Mouse (Mus musculus): ENCODE results near the gene Pnmt.
A peak's percentile ranks its signal among the peaks of the same experiment; 100 is the strongest.
"Not testable (repeated sequence)": the region's sequence is repeated elsewhere in the genome, so short reads cannot be mapped to it uniquely, and the experiment has no call there.

Pnmt gene

GRCm38 (mm10) chr11:98358161-98359083 lies 27.8 kb upstream of the Pnmt start, which contains the start of gene Stard3:
Stard3 (plus strand) TSS chr11:98358368.
- peak; percentile 91 for DNase-seq

DNA sequence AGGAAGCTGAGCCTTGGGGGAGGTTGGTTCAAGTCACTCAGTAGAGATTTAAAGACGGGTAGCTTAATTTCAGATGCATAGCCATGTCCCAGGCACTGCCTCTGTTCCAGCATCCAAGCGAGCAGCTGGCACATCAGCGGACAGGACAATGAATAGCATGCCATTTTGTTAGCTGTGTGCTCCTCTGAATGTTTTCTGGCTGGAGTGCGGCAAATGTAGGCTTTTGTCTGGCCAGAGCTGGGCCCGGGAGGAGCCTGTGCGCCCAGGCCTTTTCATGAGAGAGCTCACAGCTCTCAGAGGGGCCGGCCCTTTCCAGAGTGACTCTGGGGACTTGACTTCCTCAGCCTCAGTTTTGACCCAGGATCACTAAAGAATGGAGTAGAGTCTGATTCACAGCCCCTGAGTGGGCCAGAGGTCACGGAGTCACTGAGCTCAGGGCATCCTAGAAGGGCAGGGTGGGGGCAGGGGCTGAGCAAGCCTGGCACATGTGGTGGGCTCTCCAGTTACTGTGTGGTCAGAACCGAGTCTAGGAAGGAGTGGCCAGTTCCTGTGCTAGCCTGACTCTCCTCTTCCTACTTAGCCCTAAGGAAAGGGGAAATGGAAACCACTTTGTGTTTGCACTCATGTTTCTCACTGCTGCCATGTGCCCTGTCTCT lies 25.3 kb upstream of the Pnmt start:
- DNase-seq, result peak; percentile 72

- DNase-seq, result no peak
These were observed 22.4 kb upstream of the Pnmt start for GRCm38 (mm10) chr11:98363817-98364216.

DNA sequence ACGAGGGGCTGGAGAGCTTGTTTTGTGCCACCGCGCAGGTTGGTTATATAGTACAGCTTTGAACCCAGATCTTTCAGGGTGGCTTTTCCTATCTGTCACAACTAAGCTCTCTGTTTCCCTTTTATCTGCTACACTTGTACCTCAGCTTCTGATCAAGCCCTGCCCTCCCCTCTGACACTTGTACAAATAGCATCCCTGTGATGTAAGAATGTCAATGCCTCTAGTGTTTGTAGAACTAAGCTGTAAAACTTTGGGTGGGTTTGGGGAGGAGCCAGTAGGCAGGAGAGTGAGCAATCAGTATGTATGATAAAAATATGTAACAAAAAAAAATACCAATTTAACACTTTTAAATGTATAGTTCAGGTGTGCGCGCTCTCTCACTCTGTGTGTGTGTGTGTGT lies 21.8 kb upstream of the Pnmt start:
- DNase-seq, result no peak

GRCm38 (mm10) chr11:98366290-98366689 lies 20.0 kb upstream of the Pnmt start:
- no peak for DNase-seq

DNA sequence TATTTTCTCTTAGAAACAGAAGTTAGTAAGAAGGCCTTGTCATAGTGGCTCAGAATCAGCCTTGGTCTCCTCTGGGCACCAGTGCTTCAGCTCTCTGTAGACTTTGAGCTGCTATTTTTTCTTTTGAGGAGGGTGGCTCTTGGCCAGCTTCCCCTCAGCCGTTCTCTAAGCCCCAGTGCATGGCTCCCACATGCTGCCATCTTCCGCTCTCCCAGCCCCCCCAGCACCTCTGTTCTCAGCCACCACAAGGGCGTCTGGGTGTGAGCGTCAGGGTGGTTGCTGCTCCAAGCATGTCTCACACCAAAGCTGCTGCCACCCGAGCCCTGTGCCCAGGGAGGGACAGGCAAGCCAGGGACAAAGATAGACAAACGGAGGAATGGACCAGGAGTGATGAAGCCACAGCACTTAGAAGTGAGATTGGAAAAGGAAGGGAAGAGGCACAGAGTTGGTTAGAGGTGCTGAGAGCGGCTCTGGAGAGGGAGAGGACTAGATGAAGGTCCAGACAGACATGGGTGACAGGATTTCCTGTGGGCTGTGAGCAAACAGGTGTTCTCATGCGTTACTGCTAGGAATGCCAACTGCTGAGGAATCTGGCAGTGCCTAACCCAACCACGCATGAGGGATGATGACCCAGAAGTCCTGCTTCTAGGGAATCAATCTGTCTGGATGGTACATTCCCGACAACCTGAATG lies 18.9 kb upstream of the Pnmt start:
- DNase-seq, result peak; percentile 82

DNA sequence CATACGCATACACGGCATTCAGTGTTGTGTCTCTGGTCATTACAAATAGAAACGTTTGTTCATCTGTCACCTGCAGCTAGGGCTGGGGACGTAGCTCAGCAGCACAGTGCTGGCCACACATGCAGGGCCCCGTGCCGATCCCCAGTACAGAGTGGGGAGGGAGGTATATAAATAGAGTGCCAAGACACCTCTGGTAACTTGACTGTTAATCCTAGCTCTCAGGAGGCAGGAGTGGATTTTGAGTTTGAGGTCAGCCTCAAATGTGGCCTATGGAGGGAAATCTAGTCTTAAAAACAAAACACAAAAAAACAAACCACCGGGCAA lies 18.4 kb upstream of the Pnmt start:
- DNase-seq, result no peak

- peak; percentile 71 for DNase-seq
These were observed 16.9 kb upstream of the Pnmt start for GRCm38 (mm10) chr11:98369337-98369736.

GRCm38 (mm10) chr11:98370588-98370987 lies 15.7 kb upstream of the Pnmt start:
- no peak for DNase-seq

GRCm38 (mm10) chr11:98371556-98372240 lies 14.6 kb upstream of the Pnmt start:
- DNase-seq, result no peak

DNA sequence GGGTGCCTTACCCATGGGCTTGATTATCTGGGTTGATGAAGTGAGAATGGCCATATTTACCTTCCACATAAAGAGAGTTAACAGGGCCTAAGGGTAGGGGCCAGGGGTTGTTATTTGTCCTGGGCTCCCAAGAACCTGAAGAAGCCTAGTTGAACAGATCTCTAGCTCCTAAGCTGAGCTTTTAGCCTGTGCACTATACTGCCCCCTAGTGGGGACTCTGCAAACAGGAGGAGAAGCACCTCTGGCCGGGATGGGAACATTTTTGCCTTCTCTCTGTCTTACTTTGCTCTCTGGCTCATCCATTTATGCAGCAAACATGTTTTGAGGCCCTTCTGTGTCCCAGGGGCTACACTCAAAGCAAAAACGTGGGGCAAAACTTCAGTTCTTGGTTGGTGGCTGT lies 13.8 kb upstream of the Pnmt start:
- no peak for DNase-seq

DNA sequence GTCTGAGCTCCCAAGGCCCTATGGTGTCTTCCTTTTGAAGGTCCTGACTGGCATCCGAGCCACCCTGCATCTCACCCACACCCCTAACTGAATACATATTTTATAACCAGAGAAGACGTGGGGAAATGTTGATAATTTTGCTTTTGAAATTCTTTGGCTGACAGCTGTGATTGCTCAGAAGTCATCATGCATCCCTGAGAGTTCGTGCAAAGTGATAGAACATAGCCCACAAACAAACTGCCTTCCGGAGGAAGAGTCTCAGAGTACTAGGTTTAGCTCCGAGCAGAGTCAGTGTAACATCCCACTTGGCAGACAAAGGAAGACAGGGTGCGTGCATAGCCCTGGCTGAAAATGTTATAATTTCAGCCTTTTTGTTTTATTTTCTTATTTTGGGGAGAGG lies 13.0 kb upstream of the Pnmt start:
- no peak for DNase-seq

DNA sequence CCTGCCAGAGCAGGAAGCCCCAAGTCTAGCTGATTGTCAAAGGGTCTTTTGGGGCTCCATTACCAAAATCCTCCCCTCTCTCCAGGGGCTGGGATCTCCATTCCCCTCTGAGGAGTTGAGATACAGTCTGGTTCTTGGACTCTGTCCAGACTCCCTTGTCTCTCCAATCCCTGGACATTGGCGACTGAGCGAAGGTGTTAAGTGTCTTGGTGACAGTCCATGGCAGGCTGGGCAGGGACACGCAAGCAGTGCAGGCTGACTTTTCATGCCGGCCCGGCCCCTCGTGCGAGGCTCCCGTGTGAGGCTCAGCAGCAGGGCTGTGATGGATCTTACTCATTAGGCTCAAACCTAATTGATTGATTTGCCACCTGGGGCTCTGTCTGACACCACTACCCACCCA lies 12.0 kb upstream of the Pnmt start:
- no peak for DNase-seq

GRCm38 (mm10) chr11:98376756-98377155 lies 9.5 kb upstream of the Pnmt start:
- no peak for DNase-seq

GRCm38 (mm10) chr11:98377787-98378186 lies 8.5 kb upstream of the Pnmt start:
- DNase-seq, result no peak

- no peak for DNase-seq
These were observed 6.9 kb upstream of the Pnmt start for GRCm38 (mm10) chr11:98379379-98379778.

- DNase-seq, result no peak
These were observed 6.1 kb upstream of the Pnmt start for GRCm38 (mm10) chr11:98380106-98380505.

GRCm38 (mm10) chr11:98381651-98382050 lies 4.6 kb upstream of the Pnmt start:
- DNase-seq, result no peak

- DNase-seq, result not testable (repeated sequence)
These were observed 3.8 kb upstream of the Pnmt start for GRCm38 (mm10) chr11:98382405-98382804.

- no peak for DNase-seq
These were observed 2.8 kb upstream of the Pnmt start, which contains the start of gene Tcap for GRCm38 (mm10) chr11:98383261-98384030. Tcap (plus strand) TSS chr11:98383811.

- DNase-seq, result no peak
These were observed 2.0 kb upstream of the Pnmt start for GRCm38 (mm10) chr11:98384216-98384615.
